In the genomic region with DNA sequence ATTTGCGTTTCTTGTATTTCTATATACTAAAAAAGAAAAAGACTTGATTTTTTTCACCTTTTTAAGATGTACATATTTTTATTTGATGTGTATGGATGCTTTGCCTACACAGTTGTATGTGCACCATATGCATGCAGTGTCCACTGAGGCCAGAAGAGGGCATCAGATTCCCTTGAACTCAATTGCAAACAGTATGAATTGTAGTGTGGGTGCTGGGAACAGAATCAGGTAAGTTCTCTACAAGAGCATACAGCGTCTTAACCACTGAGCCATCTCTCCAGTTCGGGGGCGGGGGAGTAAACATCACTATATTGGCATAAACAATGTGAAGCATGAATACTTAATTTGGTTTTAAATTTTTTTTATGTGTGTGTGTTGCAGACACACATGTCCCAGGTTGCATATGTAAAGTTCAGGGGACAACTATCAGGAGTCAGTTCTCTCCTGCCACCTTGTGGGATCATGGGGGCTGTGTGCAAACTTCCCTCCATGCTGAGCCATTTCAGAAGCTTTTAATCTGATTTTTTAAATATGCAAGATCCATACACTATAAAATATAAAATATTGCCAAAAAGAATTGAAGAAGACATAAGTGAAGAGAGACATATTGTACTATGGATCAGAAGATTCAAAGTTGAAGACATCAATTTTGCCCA, we compare ENCODE assay signal across 23 mouse cellular contexts. TPM values are rescaled to one million over a fixed set of nuclear protein-coding genes. Genes with fewer than 3 reads are reported as not detected.
DNase-seq lines count a peak whose midpoint lies in the region; ATAC-seq and TF ChIP-seq lines count a peak whose summit lies in the region.
"Had no signal": no experiment of that assay in that cellular context is flagged by ENCODE, and none has a peak within 500 bp of the region (broad histone marks: within the 10 kb centered on the region; RNA-seq: fewer than 3 reads in every experiment).

No protein-coding gene starts in this region.

- H3K9me3 ChIP-seq in heart, embryonic 11.5 days (replicated peaks; ENCODE audit: control insufficient read depth, low read length): no peaks in the 10 kb centered on the region
- H3K9me3 ChIP-seq in lung, embryonic 14.5 days (ENCODE audit: low read depth, low read length): peaks cover 4% of the 10 kb centered on the region; the same call in 1 of the 2 replicates
- H3K9me3 ChIP-seq in E14TG2a.4 (ENCODE audit: low read length): 0 out of 2 replicates have a peak, but pooled peaks cover 2% of the 10 kb centered on the region
- H3K9me3 ChIP-seq in hindbrain, embryonic 10.5 days: peaks cover 5% of the 10 kb centered on the region; the same call in 1 of the 2 replicates
- H3K9me3 ChIP-seq: embryonic facial prominence, embryonic 15.5 days had no signal

- no peak for TF ChIP-seq EP300 in heart, adult 2 months (IDR thresholded peaks at IDR 0.05; ENCODE audit: insufficient read depth, low read depth, low read length)

- H3K27me3 ChIP-seq in heart, adult 2 months (ENCODE audit: control insufficient read depth, insufficient read depth, low read length): no peaks in the 10 kb centered on the region
- H3K27me3 ChIP-seq in heart, embryonic 11.5 days (ENCODE audit: control insufficient read depth, insufficient read depth, low read length): no peaks in the 10 kb centered on the region
- H3K27me3 ChIP-seq in lung, embryonic 14.5 days (ENCODE audit: insufficient read depth, low read length): no peaks in the 10 kb centered on the region
- peaks cover 17% of the 10 kb centered on the region for H3K27me3 ChIP-seq in E14TG2a.4 (ENCODE audit: insufficient read depth, low read length)
- H3K27me3 ChIP-seq in hindbrain, embryonic 10.5 days (ENCODE audit: insufficient read depth, poor library complexity, severe bottlenecking): peaks cover 5% of the 10 kb centered on the region; the same call in 1 of the 2 replicates
- H3K27me3 ChIP-seq: embryonic facial prominence, embryonic 15.5 days; hindbrain, embryonic 12.5 days had no signal

- no peaks in the 10 kb centered on the region for H3K79me2 ChIP-seq in heart, adult 2 months (replicated peaks; ENCODE audit: control insufficient read depth, insufficient read depth, low read length)

- H3K36me3 ChIP-seq in heart, adult 2 months (ENCODE audit: control insufficient read depth, insufficient read depth, low read length): no peaks in the 10 kb centered on the region
- H3K36me3 ChIP-seq in heart, embryonic 11.5 days (ENCODE audit: control insufficient read depth, insufficient read depth, low read length): no peaks in the 10 kb centered on the region
- H3K36me3 ChIP-seq in lung, embryonic 14.5 days (ENCODE audit: insufficient read depth): no peaks in the 10 kb centered on the region
- no peaks in the 10 kb centered on the region for H3K36me3 ChIP-seq in E14TG2a.4 (ENCODE audit: insufficient read depth, low read length)
- no peaks in the 10 kb centered on the region for H3K36me3 ChIP-seq in hindbrain, embryonic 10.5 days
- H3K36me3 ChIP-seq: embryonic facial prominence, embryonic 15.5 days; forebrain, embryonic 10.5 days; heart, embryonic 13.5 days; hindbrain, embryonic 12.5 days had no signal

- no peak overlapping the region for H3K9ac ChIP-seq in heart, adult 2 months (ENCODE audit: low read depth, low read length)
- H3K9ac ChIP-seq in heart, embryonic 11.5 days (ENCODE audit: low read depth, low read length): no peak overlapping the region
- no peak overlapping the region for H3K9ac ChIP-seq in lung, embryonic 14.5 days
- H3K9ac ChIP-seq: embryonic facial prominence, embryonic 15.5 days; heart, embryonic 13.5 days; hindbrain, embryonic 12.5 days had no signal

- no peak overlapping the region for H3K27ac ChIP-seq in heart, adult 2 months
- H3K27ac ChIP-seq in heart, embryonic 11.5 days (ENCODE audit: low read depth, low read length): no peak overlapping the region
- no peak overlapping the region for H3K27ac ChIP-seq in lung, embryonic 14.5 days (ENCODE audit: low read depth)
- no peak overlapping the region for H3K27ac ChIP-seq in hindbrain, embryonic 10.5 days
- H3K27ac ChIP-seq: embryonic facial prominence, embryonic 15.5 days; forebrain, embryonic 10.5 days; heart, embryonic 13.5 days; hindbrain, embryonic 12.5 days had no signal

- H3K4me3 ChIP-seq in heart, adult 2 months: no peak overlapping the region
- H3K4me3 ChIP-seq in heart, embryonic 11.5 days (ENCODE audit: low read depth, low read length): no peak overlapping the region
- no peak overlapping the region for H3K4me3 ChIP-seq in lung, embryonic 14.5 days (ENCODE audit: low read depth, low read length)
- H3K4me3 ChIP-seq in E14TG2a.4 (replicated peaks; ENCODE audit: low read length): no peak overlapping the region
- H3K4me3 ChIP-seq in hindbrain, embryonic 10.5 days: no peak overlapping the region
- H3K4me3 ChIP-seq: embryonic facial prominence, embryonic 15.5 days; erythroblast, embryonic 14.5 days; forebrain, embryonic 10.5 days; heart, embryonic 13.5 days; hindbrain, embryonic 12.5 days had no signal

- DNase-seq in heart, adult 2 months: peak in 1 of 2 experiments; percentile 1
- DNase-seq in lung, embryonic 14.5 days: no peak
- no peak for DNase-seq in lung, postnatal 14 days
- DNase-seq in R1 (ENCODE audit: low read depth, low spot score): peak; percentile 52
- no peak for DNase-seq in adrenal gland, adult (ENCODE audit: inconsistent age in 2 of 2, low spot score in 1 of 2)
- DNase-seq in hindbrain, embryonic 10.5 days (ENCODE audit: low spot score): no peak
- DNase-seq: adrenal gland, adult 2 months; adrenal gland, postnatal 25 days; cerebellum, adult 2 months; cerebellum, postnatal 10 days; gastrocnemius, postnatal 10 days; heart, postnatal 36 days had no signal

- no peak for TF ChIP-seq POLR2A in heart, adult 2 months (IDR thresholded peaks at IDR 0.05; ENCODE audit: insufficient read depth, low read depth, low read length)

- intact Hi-C loops in heart, adult 2 months (cut with DNase I): no loop called here

- ATAC-seq in heart, embryonic 11.5 days (replicated peaks; ENCODE audit: insufficient number of reproducible peaks, low FRiP score, low TSS enrichment): no peak
- no peak for ATAC-seq in lung, embryonic 14.5 days (ENCODE audit: insufficient read depth)
- ATAC-seq: activated CD4-positive, CD25-positive, alpha-beta regulatory T cell, adult 4 months; forebrain, embryonic 14.5 days; hindbrain, embryonic 16.5 days; inflammation-experienced regulatory T-cells, adult 6 months had no signal

- H3K4me2 ChIP-seq in heart, embryonic 11.5 days: no peak overlapping the region
- H3K4me2 ChIP-seq in lung, embryonic 14.5 days: no peak overlapping the region
- H3K4me2 ChIP-seq: embryonic facial prominence, embryonic 15.5 days; heart, embryonic 13.5 days; hindbrain, embryonic 12.5 days had no signal

- 96% methylated on average over 4 of the region's 4 CpGs for WGBS in heart, adult 2 months
- WGBS in heart, embryonic 11.5 days (ENCODE audit: insufficient replicate concordance): 84% methylated on average over 4 of the region's 4 CpGs
- WGBS in lung, embryonic 14.5 days: 89% methylated on average over 4 of the region's 4 CpGs
- 94% methylated on average over 4 of the region's 4 CpGs for WGBS in hindbrain, embryonic 10.5 days

- H3K4me1 ChIP-seq in heart, adult 2 months (ENCODE audit: control insufficient read depth, insufficient read depth, low read length): no peaks in the 10 kb centered on the region
- no peaks in the 10 kb centered on the region for H3K4me1 ChIP-seq in heart, embryonic 11.5 days (ENCODE audit: control insufficient read depth, insufficient read depth, low read length)
- no peaks in the 10 kb centered on the region for H3K4me1 ChIP-seq in lung, embryonic 14.5 days (ENCODE audit: insufficient read depth)
- no peaks in the 10 kb centered on the region for H3K4me1 ChIP-seq in E14TG2a.4 (replicated peaks; ENCODE audit: low read depth, low read length)
- H3K4me1 ChIP-seq in hindbrain, embryonic 10.5 days (replicated peaks): no peaks in the 10 kb centered on the region; the same call in 1 of the 2 replicates
- H3K4me1 ChIP-seq: embryonic facial prominence, embryonic 15.5 days; heart, embryonic 13.5 days had no signal

- peak; percentile 69 for TF ChIP-seq CTCF in heart, adult 2 months (IDR thresholded peaks at IDR 0.05)
- 0 out of 2 replicates have a peak, but pooled peaks have one; percentile 2 for TF ChIP-seq CTCF in lung, embryonic 14.5 days (IDR thresholded peaks at IDR 0.05; ENCODE audit: low read depth)
- TF ChIP-seq CTCF in E14TG2a.4 (conservative IDR thresholded peaks at IDR 0.05; ENCODE audit: low read length): peak; percentile 35

RNA-seq across cellular contexts. Expression of gene Kalrn, which starts 6.5 kb away (rescaled TPM):
- 10 to 100 TPM; 26.1 to 31.8 TPM for total RNA-seq in heart, adult 2 months (2021)
- 8.2 and 13.6 TPM in 2 replicates for polyA plus RNA-seq in heart, adult 2 months (2012; rRNA removed)
- 23.0 and 23.6 TPM in 2 replicates for polyA plus RNA-seq in heart, embryonic 11.5 days (2014; fragmentation: Nextera tagmentation; extraction: Ambion mirVana)
- polyA plus RNA-seq in lung, embryonic 14.5 days (2014; fragmentation: Nextera tagmentation; extraction: Ambion mirVana): 15.0 and 17.0 TPM in 2 replicates
- 14.2 and 16.6 TPM in 2 replicates for polyA plus RNA-seq in hindbrain, embryonic 10.5 days (2016; fragmentation: Nextera tagmentation; extraction: Ambion mirVana)

Comparison
In these comparisons a context has a peak if more than half of its experiments do, and no peak if none do; other contexts are left out.
1. CTCF ChIP-seq: peak in every context shown above with its lines; median percentile 69 in heart, adult 2 months; 35 in E14TG2a.4; 2 in lung, embryonic 14.5 days.